Comparison of ENCODE assay signal across 15 mouse cellular contexts in genomic region chr16:18075201-18075600, GRCm38 (mm10). TPM values are rescaled to one million over a fixed set of nuclear protein-coding genes. Genes with fewer than 3 reads are reported as not detected.
DNase-seq lines count a peak whose midpoint lies in the region; ATAC-seq and TF ChIP-seq lines count a peak whose summit lies in the region.
"Had no signal": no experiment of that assay in that cellular context is flagged by ENCODE, and none has a peak within 500 bp of the region (broad histone marks: within the 10 kb centered on the region; RNA-seq: fewer than 3 reads in every experiment).

No protein-coding gene starts in this region.

- H3K36me3 ChIP-seq in forebrain, embryonic 13.5 days (ENCODE audit: poor library complexity, severe bottlenecking), result peaks cover 32% of the 10 kb centered on the region
- peaks cover 30% of the 10 kb centered on the region for H3K36me3 ChIP-seq in forebrain, embryonic 14.5 days (ENCODE audit: control insufficient read depth, insufficient read depth, low read length)
- peaks cover 6% of the 10 kb centered on the region; the same call in 1 of the 2 replicates for H3K36me3 ChIP-seq in lung, embryonic 16.5 days (ENCODE audit: control insufficient read depth, insufficient read depth, low read length)
- peaks cover 24% of the 10 kb centered on the region for H3K36me3 ChIP-seq in small intestine, adult 2 months (ENCODE audit: control insufficient read depth, insufficient read depth, low read length)
- H3K36me3 ChIP-seq in midbrain, embryonic 10.5 days, result peaks cover 43% of the 10 kb centered on the region

- 0 out of 2 replicates have a peak overlapping the region, but pooled peaks have one; percentile 12 for H3K9ac ChIP-seq in forebrain, embryonic 13.5 days
- no peak overlapping the region for H3K9ac ChIP-seq in forebrain, embryonic 14.5 days (ENCODE audit: low read length)
- no peak overlapping the region for H3K9ac ChIP-seq in lung, embryonic 16.5 days (ENCODE audit: low read length)
- H3K9ac ChIP-seq: midbrain, embryonic 15.5 days; neural tube, embryonic 13.5 days had no signal

- H3K4me2 ChIP-seq in forebrain, embryonic 13.5 days, result no peak overlapping the region
- no peak overlapping the region for H3K4me2 ChIP-seq in forebrain, embryonic 14.5 days (ENCODE audit: low read length)
- no peak overlapping the region for H3K4me2 ChIP-seq in lung, embryonic 16.5 days (ENCODE audit: low read depth, low read length)
- H3K4me2 ChIP-seq: heart, embryonic 11.5 days; midbrain, embryonic 15.5 days; neural tube, embryonic 13.5 days had no signal

- no peak for DNase-seq in forebrain, embryonic 14.5 days (ENCODE audit: low spot score)
- no peak for DNase-seq in lung, postnatal 25 days (ENCODE audit: low spot score)
- no peak for DNase-seq in adrenal gland, adult 2 months
- DNase-seq in midbrain, embryonic 10.5 days (ENCODE audit: low spot score), result no peak
- no peak for DNase-seq in layer of hippocampus, postnatal 25 days (ENCODE audit: extremely low spot score in 1 of 2, low spot score in 1 of 2)
- DNase-seq: layer of hippocampus, postnatal 36 days; retina, postnatal 1 day had no signal

- no peaks in the 10 kb centered on the region for H3K9me3 ChIP-seq in forebrain, embryonic 13.5 days (replicated peaks)
- H3K9me3 ChIP-seq in forebrain, embryonic 14.5 days (replicated peaks; ENCODE audit: control insufficient read depth, low read length), result no peaks in the 10 kb centered on the region
- H3K9me3 ChIP-seq in lung, embryonic 16.5 days (ENCODE audit: control insufficient read depth, low read length), result no peaks in the 10 kb centered on the region
- no peaks in the 10 kb centered on the region for H3K9me3 ChIP-seq in midbrain, embryonic 10.5 days (replicated peaks)
- H3K9me3 ChIP-seq: midbrain, embryonic 15.5 days; neural tube, embryonic 13.5 days had no signal

- H3K4me1 ChIP-seq in forebrain, embryonic 13.5 days, result peaks cover 4% of the 10 kb centered on the region; the same call in 1 of the 2 replicates
- H3K4me1 ChIP-seq in forebrain, embryonic 14.5 days (ENCODE audit: control insufficient read depth, insufficient read depth, low read length), result no peaks in the 10 kb centered on the region
- H3K4me1 ChIP-seq in lung, embryonic 16.5 days (replicated peaks; ENCODE audit: control insufficient read depth, insufficient read depth, low read length), result 0 out of 2 replicates have a peak, but pooled peaks cover 4% of the 10 kb centered on the region
- H3K4me1 ChIP-seq in small intestine, adult 2 months (ENCODE audit: control insufficient read depth, insufficient read depth, insufficient read length, low read length), result peaks cover 31% of the 10 kb centered on the region
- H3K4me1 ChIP-seq in midbrain, embryonic 10.5 days, result no peaks in the 10 kb centered on the region

- no peak for TF ChIP-seq POLR2A in small intestine, adult 2 months (IDR thresholded peaks at IDR 0.05; ENCODE audit: low read depth, low read length)

- no peak overlapping the region for H3K4me3 ChIP-seq in forebrain, embryonic 13.5 days
- H3K4me3 ChIP-seq in forebrain, embryonic 14.5 days (ENCODE audit: low read depth, low read length), result no peak overlapping the region
- no peak overlapping the region for H3K4me3 ChIP-seq in lung, embryonic 16.5 days (ENCODE audit: low read length)
- no peak overlapping the region for H3K4me3 ChIP-seq in small intestine, adult 2 months (ENCODE audit: low read depth, low read length)
- no peak overlapping the region for H3K4me3 ChIP-seq in midbrain, embryonic 10.5 days
- H3K4me3 ChIP-seq: erythroblast, embryonic 14.5 days; midbrain, embryonic 15.5 days; neural tube, embryonic 13.5 days had no signal

- H3K27me3 ChIP-seq in forebrain, embryonic 13.5 days, result no peaks in the 10 kb centered on the region
- no peaks in the 10 kb centered on the region for H3K27me3 ChIP-seq in forebrain, embryonic 14.5 days (replicated peaks; ENCODE audit: control insufficient read depth, insufficient read depth, low read length)
- no peaks in the 10 kb centered on the region for H3K27me3 ChIP-seq in lung, embryonic 16.5 days (ENCODE audit: control insufficient read depth, insufficient read depth, low read depth, low read length)
- no peaks in the 10 kb centered on the region for H3K27me3 ChIP-seq in small intestine, adult 2 months (ENCODE audit: control insufficient read depth, insufficient read depth, low read length)
- no peaks in the 10 kb centered on the region for H3K27me3 ChIP-seq in midbrain, embryonic 10.5 days (ENCODE audit: low read depth, poor library complexity, severe bottlenecking)
- H3K27me3 ChIP-seq: midbrain, embryonic 15.5 days; neural tube, embryonic 13.5 days had no signal

- WGBS in forebrain, embryonic 13.5 days, result 82% methylated on average over 3 of the region's 3 CpGs
- WGBS in forebrain, embryonic 14.5 days, result 79% methylated on average over 3 of the region's 3 CpGs
- 45% methylated on average over 3 of the region's 3 CpGs for WGBS in lung, embryonic 16.5 days
- 5% methylated on average over 3 of the region's 3 CpGs for WGBS in small intestine, adult 2 months
- 83% methylated on average over 3 of the region's 3 CpGs for WGBS in midbrain, embryonic 10.5 days

- ATAC-seq in forebrain, embryonic 13.5 days, result no peak
- ATAC-seq in forebrain, embryonic 14.5 days, result no peak
- no peak for ATAC-seq in lung, embryonic 16.5 days (ENCODE audit: low read depth)
- ATAC-seq: lung, postnatal 0 days; midbrain, embryonic 15.5 days had no signal

- no peak for TF ChIP-seq CTCF in small intestine, adult 2 months (IDR thresholded peaks at IDR 0.05; ENCODE audit: extremely low read depth, insufficient read length, insufficient replicate concordance, low read depth, low read length)

- H3K27ac ChIP-seq in forebrain, embryonic 13.5 days, result no peak overlapping the region
- H3K27ac ChIP-seq in forebrain, embryonic 14.5 days (ENCODE audit: low read depth, low read length), result no peak overlapping the region
- 0 out of 2 replicates have a peak overlapping the region, but pooled peaks have one; percentile 13 for H3K27ac ChIP-seq in lung, embryonic 16.5 days (ENCODE audit: low read length)
- H3K27ac ChIP-seq in small intestine, adult 2 months (ENCODE audit: insufficient read depth, low read depth, low read length), result peak overlapping the region; percentile 96
- H3K27ac ChIP-seq in midbrain, embryonic 10.5 days (replicated peaks), result no peak overlapping the region
- H3K27ac ChIP-seq: midbrain, embryonic 15.5 days; neural tube, embryonic 13.5 days had no signal

RNA-seq across cellular contexts. Expression of gene Prodh, which starts 14.8 kb away (rescaled TPM):
- 3.7 and 6.3 TPM in 2 replicates for polyA plus RNA-seq in forebrain, embryonic 13.5 days (2015; fragmentation: Nextera tagmentation; extraction: Ambion mirVana)
- 3.1 and 3.3 TPM in 2 replicates for polyA plus RNA-seq in forebrain, embryonic 14.5 days (2014; fragmentation: Nextera tagmentation; extraction: Ambion mirVana)
- polyA plus RNA-seq in lung, embryonic 16.5 days (2015; fragmentation: Nextera tagmentation; extraction: Ambion mirVana), result 12.5 and 13.4 TPM in 2 replicates
- polyA plus RNA-seq in small intestine, adult 2 months (2012; rRNA removed), result 26.1 and 89.7 TPM in 2 replicates
- total RNA-seq in adrenal gland, adult 2 months (2021), result 10 to 100 TPM; 30.2 to 46.7 TPM
- polyA plus RNA-seq in adrenal gland, adult 2 months (2012; rRNA removed), result 68.7 and 99.1 TPM in 2 replicates
- 13.0 and 15.1 TPM in 2 replicates for polyA plus RNA-seq in midbrain, embryonic 10.5 days (2016; fragmentation: Nextera tagmentation; extraction: Ambion mirVana)
- total RNA-seq in layer of hippocampus, postnatal 25 days (2021), result 10 to 100 TPM; 37.2 to 38.6 TPM

RNA-seq across cellular contexts. Expression of gene Dgcr6, which starts 22.5 kb away (rescaled TPM):
- 164 and 168 TPM in 2 replicates for polyA plus RNA-seq in forebrain, embryonic 13.5 days (2015; fragmentation: Nextera tagmentation; extraction: Ambion mirVana)
- polyA plus RNA-seq in forebrain, embryonic 14.5 days (2014; fragmentation: Nextera tagmentation; extraction: Ambion mirVana), result 164 and 179 TPM in 2 replicates
- 78.5 and 79.2 TPM in 2 replicates for polyA plus RNA-seq in lung, embryonic 16.5 days (2015; fragmentation: Nextera tagmentation; extraction: Ambion mirVana)
- polyA plus RNA-seq in small intestine, adult 2 months (2012; rRNA removed), result 50.0 and 147 TPM in 2 replicates
- 10 to 100 TPM; 71.3 to 75.7 TPM for total RNA-seq in adrenal gland, adult 2 months (2021)
- polyA plus RNA-seq in adrenal gland, adult 2 months (2012; rRNA removed), result 127 and 132 TPM in 2 replicates
- polyA plus RNA-seq in midbrain, embryonic 10.5 days (2016; fragmentation: Nextera tagmentation; extraction: Ambion mirVana), result 158 and 162 TPM in 2 replicates
- 10 to 100 TPM; 76.0 to 85.6 TPM for total RNA-seq in layer of hippocampus, postnatal 25 days (2021)

RNA-seq across cellular contexts. Expression of gene Rtn4r, which starts 52.2 kb away (rescaled TPM):
- 7.3 and 7.8 TPM in 2 replicates for polyA plus RNA-seq in forebrain, embryonic 13.5 days (2015; fragmentation: Nextera tagmentation; extraction: Ambion mirVana)
- 11.0 and 15.8 TPM in 2 replicates for polyA plus RNA-seq in forebrain, embryonic 14.5 days (2014; fragmentation: Nextera tagmentation; extraction: Ambion mirVana)
- 0.35 TPM in 2 replicates for polyA plus RNA-seq in lung, embryonic 16.5 days (2015; fragmentation: Nextera tagmentation; extraction: Ambion mirVana)
- 8.4 and 21.9 TPM in 2 replicates for polyA plus RNA-seq in small intestine, adult 2 months (2012; rRNA removed)
- total RNA-seq in adrenal gland, adult 2 months (2021), result under 1 TPM; 0.14 to 0.23 TPM
- polyA plus RNA-seq in adrenal gland, adult 2 months (2012; rRNA removed), result 0.58 and 0.90 TPM in 2 replicates
- 1.8 and 2.2 TPM in 2 replicates for polyA plus RNA-seq in midbrain, embryonic 10.5 days (2016; fragmentation: Nextera tagmentation; extraction: Ambion mirVana)
- 100 to 1,000 TPM; 102 to 111 TPM for total RNA-seq in layer of hippocampus, postnatal 25 days (2021)

Comparison
In these comparisons a context has a peak if more than half of its experiments do, and no peak if none do; other contexts are left out.
1. H3K27ac ChIP-seq: peak in lung, embryonic 16.5 days (single experiment) and small intestine, adult 2 months (single experiment); none in forebrain, embryonic 13.5 days (single experiment), forebrain, embryonic 14.5 days (single experiment) and midbrain, embryonic 10.5 days (single experiment).